Mouse (Mus musculus): ENCODE data around the gene Rora.

Gene Rora

DNA sequence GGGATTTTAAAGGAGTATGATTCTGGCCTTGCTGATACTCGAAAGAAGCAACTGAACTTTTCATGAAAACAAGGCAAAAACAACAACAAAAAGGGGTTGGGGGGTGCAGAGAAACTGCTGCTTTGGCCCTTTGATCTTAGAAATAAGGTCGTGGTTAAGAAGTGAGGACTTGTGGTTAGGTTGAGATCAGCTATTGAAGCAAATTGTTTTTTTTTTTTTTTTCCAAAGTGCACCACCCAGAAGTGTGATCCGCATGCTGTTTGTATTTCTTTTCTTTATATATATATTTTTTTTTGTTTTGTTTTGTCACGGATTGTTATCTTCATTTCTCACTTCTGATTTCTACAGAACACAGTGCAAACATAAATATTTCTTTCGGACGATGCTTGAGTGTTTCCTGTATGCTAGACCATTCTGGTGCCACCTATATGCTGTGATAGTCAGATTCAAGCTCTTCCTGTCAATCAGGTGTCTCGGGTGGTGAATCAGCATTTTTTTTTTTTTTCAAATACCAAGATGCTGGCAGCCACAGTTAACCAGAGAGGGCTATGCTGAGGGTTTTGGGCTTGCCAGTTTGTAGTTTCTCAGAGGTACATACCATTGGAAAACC, 644.3 kb downstream of the Rora start:
- no peak for DNase-seq

DNA sequence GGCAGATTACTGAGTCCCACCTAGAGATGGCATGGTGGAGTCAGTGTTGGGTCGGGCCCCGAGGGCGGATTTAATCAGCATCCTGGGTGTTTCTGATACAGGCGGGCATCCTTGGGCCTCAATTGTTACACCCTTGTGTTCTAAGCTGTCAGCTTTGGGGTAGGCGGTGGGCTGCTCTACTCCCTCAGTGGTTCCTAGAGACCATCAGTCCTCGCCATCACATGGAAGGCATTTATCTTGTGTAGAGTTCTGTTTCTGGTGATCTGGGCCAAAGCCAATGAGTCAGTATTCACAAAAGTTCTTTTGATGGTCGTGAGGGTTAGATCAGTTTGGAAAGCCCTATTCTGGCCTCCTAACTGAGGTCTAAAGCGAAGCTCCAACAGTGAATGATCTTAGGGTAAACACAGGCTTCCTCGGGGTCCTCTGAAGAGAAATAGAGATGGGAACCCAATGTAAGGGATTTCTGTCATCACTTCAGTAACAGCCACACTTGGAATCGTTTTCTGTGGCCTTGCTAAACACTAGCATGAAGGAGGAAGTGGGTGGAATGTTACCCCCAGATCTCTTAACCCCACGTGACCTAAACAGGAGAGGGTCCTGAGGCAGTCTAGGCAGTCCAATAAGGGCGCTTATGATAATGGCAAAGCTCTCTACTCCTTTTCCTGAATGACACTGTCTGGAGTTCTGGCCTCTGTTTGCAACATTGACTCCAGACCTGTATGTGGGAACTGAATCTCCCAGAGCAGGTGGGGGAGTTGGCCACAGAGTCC, 645.2 kb downstream of the Rora start:
- no peak for DNase-seq

DNA sequence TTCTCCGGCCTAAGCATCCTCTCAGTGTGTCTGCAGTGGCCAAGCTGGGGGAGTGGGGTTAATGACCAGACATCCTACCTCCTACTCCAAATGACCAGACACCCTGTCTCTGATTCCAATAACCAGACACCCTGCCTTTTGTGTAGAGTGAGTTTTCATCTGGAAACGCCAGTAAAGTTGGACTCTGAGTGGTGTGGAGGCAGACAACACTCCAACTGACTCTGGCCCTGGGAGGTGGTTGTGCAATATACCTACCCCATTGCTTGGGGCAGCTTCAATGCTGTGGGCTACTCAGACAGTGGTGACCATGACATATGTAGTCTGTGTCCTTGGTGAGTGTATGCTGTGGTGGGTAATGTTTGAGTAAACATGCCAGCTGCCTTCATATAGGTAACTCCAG, 645.9 kb downstream of the Rora start:
- no peak for DNase-seq

DNA sequence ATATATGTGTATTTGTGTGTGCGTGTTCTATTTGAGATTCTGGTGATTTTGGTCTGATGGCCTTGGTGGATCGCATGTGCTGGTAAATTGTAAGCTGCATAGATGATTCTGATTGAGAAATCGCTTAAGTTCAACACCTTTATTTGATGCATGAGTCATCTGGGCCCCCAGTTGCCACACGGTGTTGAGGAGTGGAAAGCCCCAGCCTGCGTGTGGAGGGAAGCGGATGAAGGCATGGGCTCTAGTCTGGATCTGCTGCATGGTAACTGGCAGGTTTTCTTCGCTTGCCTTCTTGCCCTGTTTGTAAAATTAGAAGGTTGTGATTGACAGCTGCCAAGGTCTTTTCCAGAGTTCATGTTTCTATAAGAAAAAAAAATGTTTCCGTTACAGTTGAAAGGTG, 646.7 kb downstream of the Rora start:
- no peak for DNase-seq

DNA sequence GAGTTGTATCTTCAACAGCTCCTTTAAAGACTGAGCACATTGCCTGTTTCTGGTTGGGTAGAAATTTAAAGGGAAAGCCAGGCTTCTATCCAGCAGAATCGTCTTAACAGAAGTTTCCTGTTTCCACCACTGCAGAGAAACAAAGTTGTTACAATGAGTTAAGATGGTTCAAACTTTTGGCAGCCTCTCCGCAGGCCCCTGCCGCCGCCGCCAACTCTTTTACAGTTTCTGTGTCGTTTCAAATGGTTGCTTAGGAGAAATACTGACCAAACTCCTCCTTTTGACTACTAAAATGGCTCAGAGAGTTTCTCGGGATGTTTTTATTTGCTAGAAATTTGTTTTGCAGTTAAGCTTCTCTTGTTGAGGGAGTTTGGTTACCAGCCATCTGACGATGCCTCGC, 647.9 kb downstream of the Rora start:
- no peak for DNase-seq

DNA sequence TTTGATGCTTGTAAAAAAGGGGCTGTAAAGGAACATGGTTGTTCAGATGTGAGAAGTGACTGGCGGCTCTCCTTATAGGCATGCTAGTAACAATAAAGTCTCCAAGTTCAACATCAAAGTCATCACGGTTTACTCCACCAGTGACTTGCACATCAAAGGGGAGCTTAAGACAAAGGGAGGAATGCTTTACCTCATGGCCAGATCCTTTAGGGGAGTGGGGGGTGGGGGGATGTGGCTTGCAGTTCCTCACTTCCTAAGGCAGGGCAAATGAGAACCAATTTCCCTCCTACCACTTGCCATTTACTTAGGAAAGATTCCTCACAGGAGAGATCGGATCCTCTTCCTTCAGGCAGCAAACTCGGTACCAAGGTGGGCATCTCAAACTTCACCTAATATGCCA, 648.4 kb downstream of the Rora start:
- no peak for DNase-seq

DNA sequence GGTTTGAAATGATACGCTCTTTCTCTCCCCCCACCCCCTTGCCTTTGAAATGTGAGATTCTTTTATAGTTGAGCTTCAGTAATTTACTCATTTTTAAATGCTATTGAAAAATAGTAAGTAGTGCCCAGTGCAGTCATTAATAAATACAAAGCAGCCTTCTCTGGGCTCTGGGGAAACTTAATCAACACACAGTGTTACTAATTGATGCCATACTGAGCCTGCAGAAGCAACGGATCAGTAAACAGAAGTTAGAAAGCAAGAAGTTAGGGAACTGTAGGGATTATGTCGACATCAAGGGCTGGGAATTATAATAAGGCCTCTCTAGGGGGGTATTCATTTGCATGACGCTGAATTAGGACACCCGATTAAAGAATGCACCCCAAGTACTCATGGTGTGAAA, 649.3 kb downstream of the Rora start:
- no peak for DNase-seq

DNA sequence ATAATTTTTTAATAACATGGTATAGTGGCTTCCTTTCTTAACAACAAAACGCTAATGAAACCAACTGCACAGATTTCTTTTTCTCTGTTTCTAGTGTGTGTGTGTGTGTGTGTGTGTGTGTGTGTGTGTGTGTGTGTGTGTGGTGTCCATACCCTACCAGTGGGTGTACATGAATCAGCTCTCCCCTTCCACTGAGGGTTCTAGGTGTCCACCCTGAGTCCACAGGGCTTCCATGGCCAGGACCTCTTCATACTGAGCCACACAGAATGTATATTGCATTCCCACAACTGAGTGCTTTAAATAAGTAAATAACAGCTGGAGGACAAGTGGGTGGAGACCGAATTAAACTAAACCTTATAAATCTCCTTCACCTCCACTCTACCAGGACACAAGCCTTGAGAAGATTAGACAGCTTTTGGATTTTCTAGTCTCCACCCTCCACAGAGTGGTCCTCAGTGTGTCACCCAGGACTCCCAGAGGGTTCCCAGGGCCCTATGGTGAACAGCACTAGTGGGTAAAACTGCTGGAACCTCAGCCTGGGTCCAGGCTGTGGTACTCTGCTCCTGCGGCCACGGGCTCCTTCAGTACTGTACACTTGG, 649.9 kb downstream of the Rora start:
- no peak for DNase-seq

DNA sequence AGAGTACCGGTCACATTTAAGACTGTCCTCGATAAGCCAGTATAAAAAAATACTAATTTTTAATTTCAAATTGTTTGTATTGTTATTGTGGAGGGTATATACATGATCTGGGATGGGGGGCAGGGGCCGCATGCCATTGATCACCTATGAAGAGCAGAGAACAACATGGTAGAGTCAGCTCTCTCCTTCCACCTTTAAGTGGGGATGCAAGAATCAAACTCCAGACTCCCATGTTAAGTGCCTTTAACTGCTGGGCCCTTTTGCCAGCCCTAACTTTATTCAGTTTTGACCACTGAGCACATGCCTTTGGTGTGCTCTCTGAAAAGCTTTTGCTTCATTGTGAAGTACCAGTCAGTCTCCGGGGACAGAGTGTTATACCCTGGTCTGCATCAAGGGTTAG, 650.4 kb downstream of the Rora start:
- no peak for DNase-seq

DNA sequence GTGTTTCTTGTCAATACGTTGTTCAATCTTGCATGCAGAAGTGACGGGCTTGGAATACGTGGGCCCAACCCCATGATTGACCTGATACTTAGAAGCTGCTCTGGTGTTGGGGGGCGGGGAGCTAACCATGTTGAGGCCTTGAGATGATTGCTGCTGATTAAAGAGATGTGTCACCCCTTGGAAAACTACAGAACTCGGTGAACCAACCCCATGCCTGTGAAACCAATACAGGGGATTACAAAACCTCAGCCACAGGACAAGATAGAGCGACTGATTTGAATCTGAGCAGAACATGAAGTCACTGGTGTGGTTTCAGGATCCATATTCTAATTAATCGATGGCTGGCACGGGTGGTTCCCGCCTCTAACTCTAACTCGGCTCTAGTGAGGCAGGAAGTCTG, 650.9 kb downstream of the Rora start:
- no peak for DNase-seq

DNA sequence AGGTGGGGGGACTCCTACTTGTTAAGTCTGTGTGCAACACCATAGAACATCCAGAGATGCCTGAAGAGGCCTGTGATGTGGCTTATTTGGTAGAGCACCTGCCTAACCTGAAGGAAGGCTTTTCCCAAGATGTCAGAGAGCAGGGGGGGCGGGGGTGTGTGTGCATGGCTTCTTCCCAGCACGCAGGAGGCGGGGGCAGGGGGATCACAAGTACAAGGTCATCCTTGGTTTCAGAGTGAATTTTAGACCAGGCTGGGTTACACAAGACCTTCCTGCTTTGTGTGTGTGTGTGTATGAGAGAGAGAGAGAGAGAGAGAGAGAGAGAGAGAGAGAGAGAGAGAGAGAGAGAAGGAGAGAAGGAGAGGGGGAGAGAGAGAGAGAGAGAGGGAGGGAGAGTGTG, 651.4 kb downstream of the Rora start:
- no peak for DNase-seq

DNA sequence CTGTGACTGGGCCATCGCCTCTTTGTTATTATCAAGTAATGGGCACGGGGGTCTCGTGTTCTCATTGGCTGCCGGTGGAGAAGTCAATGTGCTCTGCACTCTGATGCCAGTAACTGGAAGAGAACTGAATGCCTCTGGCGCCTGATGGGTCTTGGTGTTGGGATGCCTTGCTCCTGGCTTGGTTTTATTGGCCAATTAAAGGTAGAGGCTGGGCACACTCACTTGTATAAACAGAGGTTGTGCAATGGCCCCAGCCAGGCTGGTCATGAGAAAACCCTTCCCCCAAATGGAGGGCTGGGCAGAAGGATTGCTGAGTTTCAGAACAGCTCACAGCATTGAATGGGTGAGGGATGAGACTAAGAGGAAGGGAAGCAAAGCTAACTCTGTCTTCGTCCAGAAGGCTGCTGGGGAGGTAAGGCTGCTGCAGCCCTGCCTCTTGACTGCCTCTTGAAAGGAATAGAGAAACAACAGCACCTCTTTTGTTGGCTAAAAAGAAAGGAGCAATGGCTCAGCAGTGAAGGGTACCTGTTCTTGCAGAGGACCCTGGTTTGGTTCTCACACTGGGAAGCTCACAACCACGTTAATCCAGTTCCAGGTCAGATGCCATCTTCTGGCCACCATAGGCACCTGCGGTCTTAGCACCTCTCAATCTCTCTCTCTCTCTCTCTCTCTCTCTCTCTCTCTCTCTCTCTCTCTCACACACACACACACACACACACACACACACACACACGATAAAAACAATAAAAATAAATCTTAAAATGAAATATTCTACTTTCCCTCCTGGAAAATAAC, 653.3 kb downstream of the Rora start:
- DNase-seq = peak; percentile 32

DNA sequence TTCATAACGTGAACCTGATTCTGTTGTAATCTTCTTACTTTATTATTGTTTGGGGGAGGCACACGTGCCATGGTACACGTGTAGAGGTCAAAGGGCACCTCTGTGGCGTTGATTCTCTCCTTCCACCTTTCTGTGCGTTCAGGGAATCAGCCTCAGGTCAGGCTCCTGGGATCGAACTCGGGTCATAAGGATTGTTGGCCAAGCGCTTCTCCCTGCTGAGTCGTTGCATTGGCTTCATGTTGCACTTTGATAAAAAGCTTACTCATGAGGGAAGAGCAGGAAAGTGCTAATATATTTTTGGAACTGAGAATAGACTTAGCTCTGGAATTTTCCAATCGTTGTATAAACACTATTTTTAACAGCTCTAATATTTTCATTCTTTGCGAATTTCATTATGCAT, 654.4 kb downstream of the Rora start:
- no peak for DNase-seq

DNA sequence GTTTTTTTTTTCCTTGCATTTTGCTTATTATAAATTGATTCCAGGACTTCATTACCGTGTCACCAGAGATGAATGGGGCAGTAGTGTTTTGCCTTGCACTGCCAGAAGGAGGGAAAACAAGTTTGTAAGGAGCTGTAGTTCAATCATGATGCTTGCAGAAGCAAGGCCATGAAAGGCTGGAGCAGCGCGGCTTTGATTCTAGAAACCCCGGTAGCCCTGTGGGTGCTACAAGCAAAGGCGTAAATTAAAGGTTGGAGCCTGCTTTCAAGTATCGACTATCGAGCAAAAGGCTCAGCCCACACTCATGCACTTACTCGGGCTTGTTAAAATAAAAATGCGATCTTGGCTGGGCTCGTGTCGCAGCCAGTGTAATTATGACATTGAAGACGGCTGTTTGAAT, 656.9 kb downstream of the Rora start:
- no peak for DNase-seq

DNA sequence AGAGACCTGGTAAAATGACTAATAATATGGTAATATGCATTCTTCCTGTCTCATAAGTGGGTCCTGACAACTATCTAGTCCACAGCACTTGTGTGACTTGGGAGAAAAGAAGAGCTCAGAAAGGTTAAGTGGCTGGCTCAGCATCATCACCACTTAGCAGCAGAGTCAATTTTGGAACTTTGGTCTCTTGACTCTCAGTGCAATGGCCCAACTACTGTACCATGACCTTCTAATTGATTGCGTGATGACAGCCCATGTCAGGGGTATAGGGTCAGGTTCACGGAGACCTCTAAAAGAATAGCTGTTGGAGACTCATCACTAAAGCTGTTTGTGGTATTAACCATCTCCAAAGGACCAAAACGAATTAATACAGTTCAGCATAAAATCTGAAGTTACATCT, 659.7 kb downstream of the Rora start:
- no peak for DNase-seq

DNA sequence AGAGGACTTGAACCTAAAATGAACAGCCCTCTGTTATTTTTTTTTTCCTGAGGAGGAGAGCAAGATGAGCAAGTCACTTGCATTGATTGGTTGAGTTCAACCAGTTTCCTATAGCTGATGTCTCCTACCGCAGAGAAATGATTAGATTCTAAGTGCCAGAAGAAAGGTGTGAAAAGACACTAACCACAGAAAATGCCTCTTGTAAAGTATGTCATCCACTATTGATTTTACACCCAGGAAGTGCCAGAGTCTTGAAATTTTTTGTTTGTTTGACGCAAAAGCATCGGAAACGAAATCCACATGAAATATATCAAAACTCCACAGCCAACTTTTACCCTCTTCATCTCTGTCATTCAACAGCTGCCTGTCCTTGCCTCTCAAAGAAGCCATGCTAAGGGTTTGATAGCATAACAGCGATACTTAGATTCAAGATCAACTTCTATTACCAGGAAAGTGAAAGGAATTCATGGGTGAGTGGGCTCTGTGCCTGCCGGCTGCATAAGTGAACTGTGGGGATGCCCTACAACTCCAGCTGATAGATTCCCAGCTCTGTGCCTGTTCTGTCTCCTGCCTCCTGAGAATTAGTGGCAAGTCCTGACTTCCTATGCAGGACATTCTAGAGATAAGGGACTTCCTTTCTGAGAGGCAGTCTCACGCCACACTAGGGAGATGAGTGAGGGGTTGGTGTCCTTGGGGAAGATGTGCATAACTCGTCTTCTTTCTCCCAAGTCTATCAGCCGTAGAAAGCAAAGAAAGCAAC, 661.0 kb downstream of the Rora start:
- DNase-seq = no peak

DNA sequence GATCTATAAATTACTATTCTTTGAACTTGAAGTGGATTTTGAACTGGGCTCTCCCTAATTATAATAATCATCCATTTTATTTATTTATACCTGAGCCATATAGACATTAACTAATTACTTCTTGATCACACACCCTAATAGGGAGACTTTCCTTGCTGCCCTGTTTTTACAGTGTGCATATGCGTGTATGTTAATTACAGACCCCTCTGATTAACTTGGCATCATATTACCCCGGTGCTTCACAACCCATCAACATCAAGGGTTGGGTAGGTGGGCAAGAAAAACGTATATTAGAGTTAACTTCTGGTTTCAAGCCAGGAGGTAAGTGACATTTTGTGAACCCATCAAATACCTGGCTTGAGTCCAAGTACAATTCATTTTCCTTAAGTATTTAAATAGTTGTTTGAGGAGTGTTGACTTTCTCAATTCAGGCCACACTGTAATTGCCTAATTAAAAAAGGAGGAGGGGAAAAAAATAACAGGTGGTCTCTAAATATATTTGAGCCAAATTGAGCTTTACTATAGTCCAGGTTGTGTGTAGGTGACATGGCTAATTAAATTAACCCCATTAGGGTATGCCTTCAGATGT, 664.0 kb downstream of the Rora start:
- no peak for DNase-seq

DNA sequence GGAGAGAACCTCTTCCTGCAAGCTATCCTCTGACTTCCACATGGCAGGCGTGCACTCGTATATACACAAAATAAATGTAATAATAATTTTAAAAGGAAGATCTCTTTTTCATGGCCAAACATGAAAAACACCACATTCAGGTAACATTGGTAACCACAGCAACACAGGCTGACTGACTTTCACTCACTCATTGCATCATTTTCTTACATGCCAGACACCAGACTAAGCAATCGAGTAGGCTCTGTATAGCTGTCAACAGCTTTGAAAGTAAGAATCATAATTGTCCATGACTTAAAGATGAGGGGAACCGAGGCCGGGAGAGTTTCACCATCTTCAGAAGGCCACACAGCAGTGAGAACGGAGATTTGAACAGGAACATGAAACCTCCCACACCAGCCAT, 665.8 kb downstream of the Rora start:
- no peak for DNase-seq

DNA sequence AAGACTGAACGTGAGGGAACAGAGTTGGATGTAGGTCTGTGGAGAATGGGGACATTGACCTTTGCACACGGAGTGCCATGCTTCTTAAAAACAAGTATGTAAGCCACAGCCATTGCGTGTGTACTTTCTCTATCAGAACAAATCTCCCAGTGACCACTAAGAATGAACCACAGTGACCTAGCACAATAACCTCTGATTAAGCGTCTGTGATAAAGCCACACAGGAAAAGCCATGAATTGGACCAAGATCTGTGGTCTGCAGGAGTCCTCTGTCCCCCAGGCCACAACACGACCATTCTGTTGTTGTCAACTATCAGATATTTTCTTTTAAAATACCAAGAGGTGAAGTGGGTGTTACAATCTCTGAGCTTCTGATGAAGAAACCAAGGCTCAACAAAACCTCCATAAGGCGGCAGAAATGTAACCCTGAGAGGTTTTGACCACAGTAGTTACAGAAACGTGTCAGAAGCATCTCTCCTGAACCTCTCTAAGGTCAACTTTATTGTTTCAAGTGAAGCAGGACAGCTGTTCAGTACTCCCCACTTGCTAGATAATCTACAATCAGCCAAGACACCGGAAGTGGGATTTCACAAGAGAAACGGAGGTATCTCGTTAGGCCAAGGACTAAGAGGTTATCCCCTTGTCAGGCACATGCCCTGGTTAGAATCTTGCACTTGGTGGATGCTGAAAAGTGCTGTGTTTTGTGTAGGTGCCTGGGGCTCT, 666.5 kb downstream of the Rora start:
- no peak for DNase-seq

DNA sequence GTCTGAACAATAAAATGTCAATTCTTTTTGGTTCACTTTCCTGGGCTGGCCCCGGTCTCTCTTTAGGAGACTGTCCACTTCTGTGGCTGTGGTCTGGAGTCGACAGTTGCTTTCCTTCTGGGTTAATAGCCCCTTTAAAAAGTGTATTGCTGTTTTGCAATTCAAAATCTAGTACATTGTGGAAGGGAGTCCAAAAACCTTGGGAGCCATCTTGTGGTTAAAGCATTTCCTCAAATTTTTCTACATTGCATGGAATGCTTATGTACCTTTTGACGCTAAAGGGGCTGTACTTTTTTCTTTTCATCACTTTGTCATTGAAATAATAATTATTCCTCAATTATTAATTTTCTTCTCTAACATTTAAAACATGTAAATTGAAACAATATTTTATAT, 667.0 kb downstream of the Rora start:
- no peak for DNase-seq

DNA sequence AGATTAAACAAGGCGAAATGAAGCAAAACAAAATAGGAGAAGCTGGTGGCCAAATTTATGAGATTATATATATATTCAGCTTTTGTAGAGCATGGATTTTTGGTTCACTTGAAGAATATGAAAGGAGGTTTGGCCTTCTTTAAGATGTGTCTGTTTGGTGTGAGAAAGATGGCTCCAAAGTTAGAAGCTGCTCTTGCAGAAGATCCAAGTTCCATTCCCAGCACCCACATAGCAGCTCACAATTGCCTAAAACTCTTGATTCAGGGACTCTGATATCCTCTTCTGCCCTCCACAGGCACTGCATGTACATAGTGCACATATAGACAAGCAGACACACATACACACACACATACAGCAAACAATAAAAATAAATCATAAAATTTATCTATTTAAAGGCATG, 668.4 kb downstream of the Rora start:
- no peak for DNase-seq

DNA sequence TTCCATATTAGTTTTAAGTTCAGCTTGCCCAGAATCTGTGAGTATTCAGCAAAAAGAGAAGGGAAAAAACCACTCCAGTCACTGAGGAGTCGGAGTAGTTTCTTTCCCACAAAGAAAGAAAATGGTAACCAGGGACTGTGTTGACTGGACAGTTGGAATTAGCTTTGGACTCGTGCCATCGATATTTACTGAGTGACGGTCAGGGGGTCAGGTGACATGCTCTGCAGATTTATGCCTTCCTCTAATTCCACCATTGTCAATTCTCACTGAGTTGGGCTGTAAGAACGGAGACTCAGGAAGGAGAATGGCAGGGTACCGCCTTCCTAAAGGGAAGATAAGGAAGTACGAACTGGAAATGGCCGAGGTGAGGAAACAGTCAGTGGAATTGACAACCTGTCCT, 670.2 kb downstream of the Rora start:
- no peak for DNase-seq

Measured in thymus, postnatal 4 days (tissue).